Mouse (Mus musculus) liver, embryonic 12.5 days (tissue): ENCODE results near the gene Apeh. TPM values are rescaled to one million over a fixed set of nuclear protein-coding genes. Genes with fewer than 3 reads are reported as not detected.

ENCODE experiments used
- ATAC-seq: fragments of 200-750 bp; cut with Nextera tagmentation; 2 replicates; pipeline ENCODE4 v1.8.0; 2017; ENCODE audit warnings: moderate number of reproducible peaks, mild to moderate bottlenecking, moderate library complexity
- H3K27ac ChIP-seq: fragments of 300-500 bp; sonication (generic); 2 replicates; pipeline ENCODE4 v1.5.1; 2016; ENCODE audit warnings: mild to moderate bottlenecking
- H3K27me3 ChIP-seq: fragments of 300-500 bp; sonication (generic); replicated peaks from 2 replicates; pipeline ENCODE4 v1.6.1; 2016; ENCODE audit warnings: mild to moderate bottlenecking, moderate library complexity
- H3K36me3 ChIP-seq: fragments of 300-500 bp; sonication (generic); 2 replicates; pipeline ENCODE4 v1.6.1; 2016; ENCODE audit warnings: mild to moderate bottlenecking, moderate library complexity
- H3K4me1 ChIP-seq: fragments of 300-500 bp; sonication (generic); 2 replicates; pipeline ENCODE4 v1.6.1; 2016
- H3K4me2 ChIP-seq: fragments of 300-500 bp; sonication (generic); 2 replicates; pipeline ENCODE4 v1.6.1; 2016; ENCODE audit warnings: mild to moderate bottlenecking, moderate library complexity
- H3K4me3 ChIP-seq: fragments of 300-500 bp; sonication (generic); 2 replicates; pipeline ENCODE4 v1.5.1; 2016; ENCODE audit warnings: mild to moderate bottlenecking, moderate library complexity
- H3K9ac ChIP-seq: fragments of 300-500 bp; sonication (generic); 2 replicates; pipeline ENCODE4 v1.6.1; 2016; ENCODE audit warnings: mild to moderate bottlenecking, moderate library complexity
- H3K9me3 ChIP-seq: fragments of 300-500 bp; sonication (generic); replicated peaks from 2 replicates; pipeline ENCODE4 v1.6.1; 2016; ENCODE audit warnings: mild to moderate bottlenecking, moderate library complexity
- WGBS: fragments of 180-500 bp; shearing (Covaris S2); methylation state at CpG from one replicate; pipeline ENCODE4 v1.1.7; 2016; ENCODE audit not compliant: insufficient replicate concordance; 5-methylcytosine and 5-hydroxymethylcytosine counted together
- polyA plus RNA-seq: library from polyadenylated mRNA; unstranded; fragments of >200 nt; fragmentation: Nextera tagmentation; extraction: Ambion mirVana; gene quantifications from 2 replicates; pipeline ENCODE4 v1.2.1, GENCODE M21; 2016

Apeh gene
- polyA plus RNA-seq, 1 experiment from 2014 or later = 215 TPM

- peak overlapping the region; percentile 94 for H3K9ac ChIP-seq
- 0 out of 2 replicates have a peak, but pooled peaks have one; percentile 5 for ATAC-seq
- H3K9me3 ChIP-seq = no peaks in the 10 kb centered on the region
- peak overlapping the region; percentile 92 for H3K4me2 ChIP-seq
- no peaks in the 10 kb centered on the region for H3K27me3 ChIP-seq
- peak overlapping the region; percentile 100 for H3K27ac ChIP-seq
- H3K36me3 ChIP-seq = peaks cover 50% of the 10 kb centered on the region
- H3K4me3 ChIP-seq = peak overlapping the region; percentile 93
- WGBS = 2% methylated on average over 3 of the region's 3 CpGs
- peaks cover 73% of the 10 kb centered on the region for H3K4me1 ChIP-seq
Observed at GRCm38 (mm10) chr9:108095518-108095917, 1.1 kb upstream of the Apeh start.

GRCm38 (mm10) chr9:108094998-108095411 lies 599 bp upstream of the Apeh start:
- peak overlapping the region; percentile 93 for H3K4me3 ChIP-seq
- no peaks in the 10 kb centered on the region for H3K27me3 ChIP-seq
- ATAC-seq = peak; percentile 88
- H3K4me2 ChIP-seq = peak overlapping the region; percentile 92
- peak overlapping the region; percentile 100 for H3K27ac ChIP-seq
- peak overlapping the region; percentile 94 for H3K9ac ChIP-seq
- H3K4me1 ChIP-seq = peaks cover 78% of the 10 kb centered on the region
- WGBS = 0% methylated on average over 16 of the region's 16 CpGs
- peaks cover 54% of the 10 kb centered on the region for H3K36me3 ChIP-seq
- no peaks in the 10 kb centered on the region for H3K9me3 ChIP-seq

GRCm38 (mm10) chr9:108093586-108093985 lies 820 bp downstream of the Apeh start:
- Histone ChIP-seq H3K9me3 (no peaks in the 10 kb centered on the region), H3K36me3 (peaks cover 58% of the 10 kb centered on the region), H3K9ac (peak overlapping the region; percentile 94), H3K4me2 (peak overlapping the region; percentile 92), H3K27ac (peak overlapping the region; percentile 100), H3K27me3 (no peaks in the 10 kb centered on the region), H3K4me1 (peaks cover 75% of the 10 kb centered on the region), H3K4me3 (peak overlapping the region; percentile 93)
- no peak for ATAC-seq
- WGBS = 52% methylated on average over 10 of the region's 10 CpGs

GRCm38 (mm10) chr9:108090611-108091120 lies 3.7 kb downstream of the Apeh start:
- ATAC-seq = no peak
- peaks cover 68% of the 10 kb centered on the region for H3K4me1 ChIP-seq
- H3K36me3 ChIP-seq = peaks cover 74% of the 10 kb centered on the region
- no peak overlapping the region for H3K4me3 ChIP-seq
- H3K9me3 ChIP-seq = no peaks in the 10 kb centered on the region
- no peaks in the 10 kb centered on the region for H3K27me3 ChIP-seq
- H3K4me2 ChIP-seq = no peak overlapping the region
- H3K9ac ChIP-seq = no peak overlapping the region
- H3K27ac ChIP-seq = peak overlapping the region; percentile 49
- WGBS = 96% methylated on average over 7 of the region's 7 CpGs

GRCm38 (mm10) chr9:108085261-108085660 lies 9.1 kb downstream of the Apeh start:
- H3K4me2 ChIP-seq = peak overlapping the region; percentile 83
- peaks cover 87% of the 10 kb centered on the region for H3K4me1 ChIP-seq
- H3K27ac ChIP-seq = peak overlapping the region; percentile 100
- no peaks in the 10 kb centered on the region for H3K9me3 ChIP-seq
- no peak for ATAC-seq
- H3K4me3 ChIP-seq = no peak overlapping the region
- peaks cover 82% of the 10 kb centered on the region for H3K36me3 ChIP-seq
- H3K9ac ChIP-seq = peak overlapping the region; percentile 73
- WGBS = 86% methylated on average over 4 of the region's 4 CpGs
- peaks cover 20% of the 10 kb centered on the region for H3K27me3 ChIP-seq

GRCm38 (mm10) chr9:108083561-108083960 lies 10.8 kb downstream of the Apeh start:
- 34% methylated on average over 6 of the region's 6 CpGs for WGBS
- Histone ChIP-seq H3K27ac (peak overlapping the region; percentile 100), H3K4me2 (peak overlapping the region; percentile 83), H3K36me3 (peaks cover 65% of the 10 kb centered on the region), H3K9me3 (no peaks in the 10 kb centered on the region), H3K27me3 (peaks cover 20% of the 10 kb centered on the region), H3K9ac (peak overlapping the region; percentile 73), H3K4me3 (peak overlapping the region; percentile 36), H3K4me1 (peaks cover 88% of the 10 kb centered on the region)
- no peak for ATAC-seq

- H3K4me2 ChIP-seq = peak within 1 kb of the TSS; percentile 83
- peaks cover 93% of the 10 kb centered on the region for H3K4me1 ChIP-seq
- peak within 1 kb of the TSS; percentile 36 for H3K4me3 ChIP-seq
- no peaks in the 10 kb centered on the region for H3K9me3 ChIP-seq
- WGBS = 14% methylated on average over 12 of the region's 12 CpGs
- peak within 1 kb of the TSS; percentile 100 for H3K27ac ChIP-seq
- peak within 1 kb of the TSS; percentile 73 for H3K9ac ChIP-seq
- peaks cover 20% of the 10 kb centered on the region for H3K27me3 ChIP-seq
- H3K36me3 ChIP-seq = peaks cover 60% of the 10 kb centered on the region
- ATAC-seq = peak; percentile 33
Observed at GRCm38 (mm10) chr9:108082988-108083431, 11.4 kb downstream of the Apeh start, which contains the start of gene Rnf123. Rnf123 (minus strand) TSS chr9:108083346.

- H3K4me2 ChIP-seq = peak overlapping the region; percentile 83
- peaks cover 20% of the 10 kb centered on the region for H3K27me3 ChIP-seq
- peaks cover 95% of the 10 kb centered on the region for H3K4me1 ChIP-seq
- H3K27ac ChIP-seq = peak overlapping the region; percentile 100
- peak overlapping the region; percentile 73 for H3K9ac ChIP-seq
- 8% methylated on average over 19 of the region's 19 CpGs for WGBS
- H3K36me3 ChIP-seq = peaks cover 59% of the 10 kb centered on the region
- H3K4me3 ChIP-seq = peak overlapping the region; percentile 36
- no peak for ATAC-seq
- no peaks in the 10 kb centered on the region for H3K9me3 ChIP-seq
Observed at GRCm38 (mm10) chr9:108082549-108082948, 11.9 kb downstream of the Apeh start.

- Histone ChIP-seq H3K4me3 (peak within 1 kb of the TSS; percentile 79), H3K4me2 (peak within 1 kb of the TSS; percentile 83), H3K27ac (peak within 1 kb of the TSS; percentile 100), H3K36me3 (peaks cover 59% of the 10 kb centered on the region), H3K4me1 (peaks cover 95% of the 10 kb centered on the region), H3K9ac (peak within 1 kb of the TSS; percentile 98), H3K27me3 (peaks cover 20% of the 10 kb centered on the region), H3K9me3 (no peaks in the 10 kb centered on the region)
- WGBS = 23% methylated on average over 5 of the region's 5 CpGs
- ATAC-seq = peak; percentile 89
Observed at GRCm38 (mm10) chr9:108080168-108080567, 14.2 kb downstream of the Apeh start, which contains the start of gene Mst1. Mst1 (plus strand) TSS chr9:108080436.

GRCm38 (mm10) chr9:108073141-108073930 lies 21.1 kb downstream of the Apeh start:
- 74% methylated on average over 7 of the region's 7 CpGs for WGBS
- Histone ChIP-seq H3K4me2 (no peak overlapping the region), H3K9ac (no peak overlapping the region; the same call in 1 of the 2 replicates), H3K36me3 (peaks cover 95% of the 10 kb centered on the region), H3K9me3 (no peaks in the 10 kb centered on the region), H3K4me3 (no peak overlapping the region), H3K27me3 (no peaks in the 10 kb centered on the region), H3K4me1 (peaks cover 67% of the 10 kb centered on the region), H3K27ac (0 out of 2 replicates have a peak overlapping the region, but pooled peaks have one; percentile 30)
- ATAC-seq = no peak

- H3K9ac ChIP-seq = peak overlapping the region; percentile 22; the same call in 1 of the 2 replicates
- H3K36me3 ChIP-seq = peaks cover 99% of the 10 kb centered on the region
- ATAC-seq = no peak
- WGBS = 76% methylated on average over 9 of the region's 9 CpGs
- H3K4me2 ChIP-seq = no peak overlapping the region
- no peak overlapping the region for H3K27ac ChIP-seq
- no peaks in the 10 kb centered on the region for H3K9me3 ChIP-seq
- no peak overlapping the region for H3K4me3 ChIP-seq
- no peaks in the 10 kb centered on the region for H3K27me3 ChIP-seq
- peaks cover 66% of the 10 kb centered on the region for H3K4me1 ChIP-seq
Observed at GRCm38 (mm10) chr9:108072481-108072924, 21.9 kb downstream of the Apeh start.

GRCm38 (mm10) chr9:108071801-108072200 lies 22.6 kb downstream of the Apeh start:
- WGBS = 86% methylated on average over 4 of the region's 4 CpGs
- no peak overlapping the region for H3K27ac ChIP-seq
- H3K9ac ChIP-seq = no peak overlapping the region
- no peak for ATAC-seq
- H3K4me3 ChIP-seq = no peak overlapping the region
- H3K4me1 ChIP-seq = peaks cover 62% of the 10 kb centered on the region
- H3K9me3 ChIP-seq = no peaks in the 10 kb centered on the region
- peaks cover 99% of the 10 kb centered on the region for H3K36me3 ChIP-seq
- H3K4me2 ChIP-seq = no peak overlapping the region
- no peaks in the 10 kb centered on the region for H3K27me3 ChIP-seq
